Mouse (Mus musculus) forebrain, postnatal 0 days (tissue): ENCODE measurements around the gene Mcoln3. TPM values are rescaled to one million over a fixed set of nuclear protein-coding genes. Genes with fewer than 3 reads are reported as not detected.

Experiments
- ATAC-seq: fragments of 200-750 bp; cut with Nextera tagmentation; 2 replicates; pipeline ENCODE4 v1.8.0; 2017; ENCODE audit warnings: mild to moderate bottlenecking, moderate library complexity
- DNase-seq: peaks from one replicate; pipeline ENCODE4 v3.0.0-alpha.2; 2015
- H3K27ac ChIP-seq: fragments of 300-500 bp; sonication (generic); 2 replicates; pipeline ENCODE4 v1.5.1; 2014; ENCODE audit warnings: low read depth, mild to moderate bottlenecking, antibody characterized with exemption, low read length, moderate library complexity, mixed read lengths
- H3K27me3 ChIP-seq: fragments of 300-500 bp; sonication (generic); 2 replicates; pipeline ENCODE4 v1.6.1; 2014; ENCODE audit warnings: mild to moderate bottlenecking, low read length, mixed read lengths; ENCODE audit not compliant: insufficient read depth
- H3K36me3 ChIP-seq: fragments of 300-500 bp; sonication (generic); 2 replicates; pipeline ENCODE4 v1.6.1; 2014; ENCODE audit warnings: mild to moderate bottlenecking, moderate library complexity; ENCODE audit not compliant: insufficient read depth
- H3K4me1 ChIP-seq: fragments of 300-500 bp; sonication (generic); 2 replicates; pipeline ENCODE4 v1.6.1; 2014; ENCODE audit warnings: antibody characterized with exemption; ENCODE audit not compliant: insufficient read depth
- H3K4me2 ChIP-seq: fragments of 300-500 bp; sonication (generic); 2 replicates; pipeline ENCODE4 v1.6.1; 2014; ENCODE audit warnings: low read depth, mild to moderate bottlenecking, moderate library complexity
- H3K4me3 ChIP-seq: fragments of 300-500 bp; sonication (generic); 2 replicates; pipeline ENCODE4 v1.5.1; 2014; ENCODE audit warnings: low read depth, low read length, mixed read lengths
- H3K9ac ChIP-seq: fragments of 300-500 bp; sonication (generic); 2 replicates; pipeline ENCODE4 v1.6.1; 2014; ENCODE audit warnings: mild to moderate bottlenecking
- H3K9me3 ChIP-seq: fragments of 300-500 bp; sonication (generic); 2 replicates; pipeline ENCODE4 v1.6.1; 2016; ENCODE audit warnings: low read length
- CTCF ChIP-seq: sonication (generic); IDR thresholded peaks from 2 replicates; pipeline ENCODE4 v1.5.1; 2016; ENCODE audit warnings: antibody characterized with exemption, control low read depth, low read depth
- WGBS: fragments of 180-500 bp; shearing (Covaris S2); extraction: QIAGEN DNeasy Blood & Tissue Kit; methylation state at CpG from one replicate; pipeline ENCODE4 v1.1.7; 2014; 5-methylcytosine and 5-hydroxymethylcytosine counted together
- polyA plus RNA-seq: library from polyadenylated mRNA; unstranded; fragments of >200 nt; fragmentation: Nextera tagmentation; extraction: Ambion mirVana; gene quantifications from 2 replicates; pipeline ENCODE4 v1.2.1, GENCODE M21; 2015
- total RNA-seq: library from RNA; depleted of rRNA; stranded (reverse); fragments of >200 nt; gene quantifications from 2 replicates; pipeline ENCODE4 v1.2.3, GENCODE M21; 2014

Mcoln3 gene
- total and polyA plus RNA-seq, 2 experiments from 2014 or later: 0.30 to 2.5 TPM

DNA sequence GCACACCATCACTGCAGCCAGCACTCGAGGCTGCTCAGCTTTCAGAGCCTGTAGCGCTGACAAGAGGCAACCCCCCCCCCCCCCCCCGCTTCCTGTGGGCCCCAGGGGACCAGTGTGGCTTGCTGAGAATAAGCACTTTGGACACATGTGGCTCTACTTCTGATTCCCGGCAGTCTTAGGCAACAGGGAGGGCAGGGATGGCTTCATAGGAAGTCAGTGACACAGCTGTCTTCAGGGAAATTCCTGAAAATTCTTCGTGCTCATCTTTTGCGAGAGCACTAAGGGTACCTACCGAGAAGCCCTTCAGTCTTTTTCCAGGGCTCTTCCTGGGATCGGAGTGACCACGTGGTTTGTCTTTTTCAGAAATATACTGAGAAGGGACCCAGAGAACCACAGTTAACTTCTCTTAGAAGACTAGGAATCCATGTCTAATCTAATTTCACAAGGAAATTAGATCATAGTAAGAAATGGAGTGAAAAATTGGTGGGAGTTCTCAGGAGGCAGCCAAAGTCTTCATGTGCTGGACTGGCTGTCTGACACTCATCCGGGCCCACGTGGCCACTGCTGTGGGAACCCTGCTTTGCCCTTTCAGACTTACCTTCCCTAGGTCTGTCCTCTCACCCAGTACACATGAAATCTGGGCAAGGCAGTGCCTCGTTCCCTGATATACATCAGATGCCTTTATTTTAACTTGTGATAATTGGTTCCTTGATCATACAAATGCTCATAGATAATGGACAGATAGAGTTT, 36.8 kb downstream of the Mcoln3 start:
- ATAC-seq (no peak), DNase-seq (no peak)
- Histone ChIP-seq H3K27ac (no peak overlapping the region), H3K36me3 (no peaks in the 10 kb centered on the region), H3K9me3 (no peaks in the 10 kb centered on the region), H3K4me2 (no peak overlapping the region), H3K27me3 (peaks cover 13% of the 10 kb centered on the region), H3K9ac (no peak overlapping the region), H3K4me1 (no peaks in the 10 kb centered on the region), H3K4me3 (no peak overlapping the region)
- TF ChIP-seq CTCF: no peak
- WGBS: 45% methylated on average over 12 of the region's 12 CpGs

GRCm38 (mm10) chr3:146155628-146156576, 38.7 kb downstream of the Mcoln3 start:
- DNase-seq (no peak), ATAC-seq (no peak)
- WGBS: 81% methylated on average over 13 of the region's 13 CpGs
- Histone ChIP-seq H3K4me1 (no peaks in the 10 kb centered on the region), H3K9me3 (no peaks in the 10 kb centered on the region), H3K9ac (no peak overlapping the region), H3K27ac (no peak overlapping the region), H3K4me2 (no peak overlapping the region), H3K27me3 (no peaks in the 10 kb centered on the region), H3K36me3 (no peaks in the 10 kb centered on the region), H3K4me3 (no peak overlapping the region)
- TF ChIP-seq CTCF: no peak

DNA sequence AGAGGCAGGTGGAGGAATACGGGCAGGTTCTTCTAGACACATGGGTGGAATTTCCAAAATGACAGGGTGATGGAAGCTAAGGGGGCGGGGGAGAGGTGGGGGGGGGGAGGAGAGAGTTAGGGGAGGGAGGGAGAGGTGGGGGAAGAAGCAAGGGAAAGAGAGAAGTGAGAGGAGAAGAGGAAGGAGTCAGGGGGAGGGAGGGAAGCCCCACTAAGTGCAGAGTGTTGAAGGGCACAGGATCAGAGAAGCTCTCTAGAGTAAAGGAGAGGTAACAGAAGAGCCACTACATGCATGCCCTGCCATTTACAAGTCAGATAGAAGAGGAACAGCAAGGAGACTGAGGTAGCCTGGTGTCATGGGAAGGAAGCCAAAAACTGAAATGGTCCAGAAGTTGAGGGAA, 39.6 kb downstream of the Mcoln3 start:
- H3K36me3 ChIP-seq: no peaks in the 10 kb centered on the region
- DNase-seq: no peak
- H3K9me3 ChIP-seq: no peaks in the 10 kb centered on the region
- no peaks in the 10 kb centered on the region for H3K27me3 ChIP-seq
- H3K4me3 ChIP-seq: no peak overlapping the region
- no peak overlapping the region for H3K4me2 ChIP-seq
- no peak overlapping the region for H3K27ac ChIP-seq
- WGBS: 79% methylated on average over 2 of the region's 2 CpGs
- no peaks in the 10 kb centered on the region for H3K4me1 ChIP-seq
- H3K9ac ChIP-seq: no peak overlapping the region
- TF ChIP-seq CTCF: no peak
- ATAC-seq: no peak

DNA sequence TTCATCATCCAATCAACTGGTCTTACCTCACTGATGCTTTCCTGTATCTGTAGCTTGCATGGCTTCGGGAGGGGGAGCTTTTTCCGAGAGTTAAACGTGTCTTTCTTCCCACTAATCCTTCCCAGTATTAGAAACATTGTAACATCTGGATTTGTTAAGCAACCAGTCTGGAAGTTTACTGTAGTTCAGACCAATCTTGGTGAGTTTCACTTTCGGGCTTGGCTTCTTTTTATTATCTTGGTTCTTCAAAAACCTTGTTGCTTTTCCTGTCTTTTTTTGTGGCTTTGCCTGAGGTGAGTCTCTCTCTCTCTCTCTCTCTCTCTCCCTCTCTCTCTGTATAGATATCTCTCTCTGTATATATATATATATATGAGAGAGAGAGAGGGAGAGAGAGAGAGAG, 40.8 kb downstream of the Mcoln3 start:
- TF ChIP-seq CTCF: no peak
- no peak for ATAC-seq

GRCm38 (mm10) chr3:146159360-146159759, 42.1 kb downstream of the Mcoln3 start:
- H3K4me1 ChIP-seq: no peaks in the 10 kb centered on the region
- TF ChIP-seq CTCF: no peak
- no peak overlapping the region for H3K4me2 ChIP-seq
- no peaks in the 10 kb centered on the region for H3K9me3 ChIP-seq
- WGBS: 83% methylated on average over 2 of the region's 2 CpGs
- DNase-seq (no peak), ATAC-seq (no peak)
- no peaks in the 10 kb centered on the region for H3K27me3 ChIP-seq
- no peak overlapping the region for H3K9ac ChIP-seq
- no peaks in the 10 kb centered on the region for H3K36me3 ChIP-seq
- no peak overlapping the region for H3K4me3 ChIP-seq
- no peak overlapping the region for H3K27ac ChIP-seq

More for the DNA sequence above, 40.8 kb downstream of the Mcoln3 start:
- Histone ChIP-seq H3K27me3 (no peaks in the 10 kb centered on the region), H3K4me1 (no peaks in the 10 kb centered on the region), H3K27ac (no peak overlapping the region), H3K36me3 (no peaks in the 10 kb centered on the region), H3K4me2 (no peak overlapping the region), H3K4me3 (no peak overlapping the region), H3K9ac (no peak overlapping the region), H3K9me3 (no peaks in the 10 kb centered on the region)
- WGBS: 80% methylated on average over 4 of the region's 4 CpGs
- no peak for DNase-seq

DNA sequence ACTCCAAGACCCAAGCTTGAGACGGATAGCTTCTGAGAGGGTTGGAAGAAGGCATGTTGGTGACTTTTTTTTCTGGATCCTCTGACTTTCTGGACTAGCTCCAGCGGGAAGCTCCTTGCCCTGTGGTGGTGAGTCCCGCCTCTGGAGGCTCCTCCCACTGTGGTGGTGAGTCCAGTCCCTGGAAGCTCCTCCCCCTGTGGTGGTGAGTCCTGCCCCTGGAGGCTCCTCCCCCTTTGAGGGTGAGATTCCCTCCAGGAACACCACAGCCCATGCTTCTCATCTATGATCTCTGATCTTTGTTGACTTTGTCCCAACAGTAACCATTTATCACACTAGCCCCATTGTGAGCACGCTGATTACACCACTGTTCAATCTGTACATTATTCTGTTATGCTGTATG, 44.9 kb downstream of the Mcoln3 start:
- WGBS: 91% methylated on average over 4 of the region's 4 CpGs
- H3K27me3 ChIP-seq: no peaks in the 10 kb centered on the region
- no peaks in the 10 kb centered on the region for H3K36me3 ChIP-seq
- no peak overlapping the region for H3K9ac ChIP-seq
- ATAC-seq (no peak), DNase-seq (no peak)
- TF ChIP-seq CTCF: no peak
- no peak overlapping the region for H3K4me3 ChIP-seq
- H3K4me1 ChIP-seq: no peaks in the 10 kb centered on the region
- no peak overlapping the region for H3K27ac ChIP-seq
- H3K4me2 ChIP-seq: no peak overlapping the region
- H3K9me3 ChIP-seq: no peaks in the 10 kb centered on the region

GRCm38 (mm10) chr3:146169356-146169755, 52.1 kb downstream of the Mcoln3 start:
- DNase-seq: no peak
- Histone ChIP-seq H3K4me2 (no peak overlapping the region), H3K4me1 (no peaks in the 10 kb centered on the region), H3K27me3 (no peaks in the 10 kb centered on the region), H3K36me3 (no peaks in the 10 kb centered on the region), H3K9ac (no peak overlapping the region), H3K9me3 (0 out of 2 replicates have a peak, but pooled peaks cover 6% of the 10 kb centered on the region), H3K4me3 (no peak overlapping the region), H3K27ac (no peak overlapping the region)
- no peak for TF ChIP-seq CTCF
- 90% methylated on average over 4 of the region's 4 CpGs for WGBS
- no peak for ATAC-seq
